Mouse (Mus musculus): ENCODE data around the gene Cyp11a1. TPM values are rescaled to one million over a fixed set of nuclear protein-coding genes. Genes with fewer than 3 reads are reported as not detected.

Gene Cyp11a1
- polyA plus RNA-seq, 1 experiment from 2014 or later = 7.6 TPM

- no peaks in the 10 kb centered on the region for H3K27me3 ChIP-seq (ENCODE audit: control insufficient read depth, insufficient read depth, low read length)
- ATAC-seq (ENCODE audit: insufficient read depth, low FRiP score) = no peak
- H3K4me2 ChIP-seq (ENCODE audit: low read depth, low read length) = no peak overlapping the region
- no peaks in the 10 kb centered on the region for H3K36me3 ChIP-seq (ENCODE audit: control insufficient read depth, insufficient read depth, low read length)
- no peak overlapping the region for H3K9ac ChIP-seq (ENCODE audit: low read length)
- no peaks in the 10 kb centered on the region for H3K9me3 ChIP-seq (replicated peaks; ENCODE audit: control insufficient read depth, low read length)
- no peak overlapping the region for H3K27ac ChIP-seq (ENCODE audit: low read length)
- H3K4me3 ChIP-seq (replicated peaks; ENCODE audit: low read length) = no peak overlapping the region
- H3K4me1 ChIP-seq (ENCODE audit: control insufficient read depth, insufficient read depth, low read length) = peaks cover 7% of the 10 kb centered on the region; the same call in 1 of the 2 replicates
- 88% methylated on average over 5 of the region's 5 CpGs for WGBS
Observed at GRCm38 (mm10) chr9:57963998-57964395, 42.2 kb upstream of the Cyp11a1 start.

GRCm38 (mm10) chr9:57964528-57965250 is 41.5 kb upstream of the Cyp11a1 start:
- Histone ChIP-seq H3K9ac (ENCODE audit: low read length) (no peak overlapping the region), H3K27me3 (ENCODE audit: control insufficient read depth, insufficient read depth, low read length) (no peaks in the 10 kb centered on the region), H3K4me2 (ENCODE audit: low read depth, low read length) (no peak overlapping the region), H3K27ac (ENCODE audit: low read length) (no peak overlapping the region), H3K4me1 (ENCODE audit: control insufficient read depth, insufficient read depth, low read length) (peaks cover 7% of the 10 kb centered on the region; the same call in 1 of the 2 replicates), H3K9me3 (replicated peaks; ENCODE audit: control insufficient read depth, low read length) (no peaks in the 10 kb centered on the region), H3K36me3 (ENCODE audit: control insufficient read depth, insufficient read depth, low read length) (no peaks in the 10 kb centered on the region), H3K4me3 (replicated peaks; ENCODE audit: low read length) (no peak overlapping the region)
- WGBS = 76% methylated on average over 6 of the region's 6 CpGs
- ATAC-seq (ENCODE audit: insufficient read depth, low FRiP score) = no peak

GRCm38 (mm10) chr9:57965281-57966185 is 40.7 kb upstream of the Cyp11a1 start:
- Histone ChIP-seq H3K4me2 (ENCODE audit: low read depth, low read length) (no peak overlapping the region), H3K36me3 (ENCODE audit: control insufficient read depth, insufficient read depth, low read length) (no peaks in the 10 kb centered on the region), H3K27me3 (ENCODE audit: control insufficient read depth, insufficient read depth, low read length) (no peaks in the 10 kb centered on the region), H3K9me3 (replicated peaks; ENCODE audit: control insufficient read depth, low read length) (no peaks in the 10 kb centered on the region), H3K9ac (ENCODE audit: low read length) (no peak overlapping the region), H3K27ac (ENCODE audit: low read length) (peak overlapping the region; percentile 17; the same call in 1 of the 2 replicates), H3K4me1 (ENCODE audit: control insufficient read depth, insufficient read depth, low read length) (peaks cover 2% of the 10 kb centered on the region; the same call in 1 of the 2 replicates), H3K4me3 (replicated peaks; ENCODE audit: low read length) (no peak overlapping the region)
- no peak for ATAC-seq (ENCODE audit: insufficient read depth, low FRiP score)
- 57% methylated on average over 12 of the region's 12 CpGs for WGBS

GRCm38 (mm10) chr9:57967237-57967960 is 38.8 kb upstream of the Cyp11a1 start:
- H3K36me3 ChIP-seq (ENCODE audit: control insufficient read depth, insufficient read depth, low read length) = no peaks in the 10 kb centered on the region
- no peak for ATAC-seq (ENCODE audit: insufficient read depth, low FRiP score)
- no peaks in the 10 kb centered on the region for H3K9me3 ChIP-seq (replicated peaks; ENCODE audit: control insufficient read depth, low read length)
- no peaks in the 10 kb centered on the region for H3K4me1 ChIP-seq (ENCODE audit: control insufficient read depth, insufficient read depth, low read length)
- H3K27me3 ChIP-seq (ENCODE audit: control insufficient read depth, insufficient read depth, low read length) = no peaks in the 10 kb centered on the region
- H3K27ac ChIP-seq (ENCODE audit: low read length) = no peak overlapping the region
- H3K9ac ChIP-seq (ENCODE audit: low read length) = no peak overlapping the region
- H3K4me2 ChIP-seq (ENCODE audit: low read depth, low read length) = no peak overlapping the region
- H3K4me3 ChIP-seq (replicated peaks; ENCODE audit: low read length) = no peak overlapping the region
- WGBS = 75% methylated on average over 14 of the region's 14 CpGs

- H3K27me3 ChIP-seq (ENCODE audit: control insufficient read depth, insufficient read depth, low read length) = no peaks in the 10 kb centered on the region
Observed at GRCm38 (mm10) chr9:57968166-57968771, 37.9 kb upstream of the Cyp11a1 start.

GRCm38 (mm10) chr9:57968783-57969542 is 37.2 kb upstream of the Cyp11a1 start:
- Histone ChIP-seq H3K27ac (ENCODE audit: low read length) (no peak overlapping the region), H3K4me2 (ENCODE audit: low read depth, low read length) (no peak overlapping the region), H3K9ac (ENCODE audit: low read length) (no peak overlapping the region), H3K4me1 (ENCODE audit: control insufficient read depth, insufficient read depth, low read length) (peaks cover 6% of the 10 kb centered on the region; the same call in 1 of the 2 replicates), H3K36me3 (ENCODE audit: control insufficient read depth, insufficient read depth, low read length) (no peaks in the 10 kb centered on the region), H3K4me3 (replicated peaks; ENCODE audit: low read length) (no peak overlapping the region), H3K27me3 (ENCODE audit: control insufficient read depth, insufficient read depth, low read length) (no peaks in the 10 kb centered on the region), H3K9me3 (replicated peaks; ENCODE audit: control insufficient read depth, low read length) (no peaks in the 10 kb centered on the region)
- 84% methylated on average over 8 of the region's 8 CpGs for WGBS
- ATAC-seq (ENCODE audit: insufficient read depth, low FRiP score) = no peak

More at GRCm38 (mm10) chr9:57968166-57968771, 37.9 kb upstream of the Cyp11a1 start:
- no peak for ATAC-seq (ENCODE audit: insufficient read depth, low FRiP score)
- Histone ChIP-seq H3K9me3 (replicated peaks; ENCODE audit: control insufficient read depth, low read length) (no peaks in the 10 kb centered on the region), H3K9ac (ENCODE audit: low read length) (no peak overlapping the region), H3K4me2 (ENCODE audit: low read depth, low read length) (no peak overlapping the region), H3K4me3 (replicated peaks; ENCODE audit: low read length) (no peak overlapping the region), H3K4me1 (ENCODE audit: control insufficient read depth, insufficient read depth, low read length) (peaks cover 1% of the 10 kb centered on the region; the same call in 1 of the 2 replicates), H3K27ac (ENCODE audit: low read length) (no peak overlapping the region), H3K36me3 (ENCODE audit: control insufficient read depth, insufficient read depth, low read length) (no peaks in the 10 kb centered on the region)
- WGBS = 77% methylated on average over 9 of the region's 9 CpGs

- no peak overlapping the region for H3K27ac ChIP-seq (ENCODE audit: low read length)
- H3K9me3 ChIP-seq (replicated peaks; ENCODE audit: control insufficient read depth, low read length) = no peaks in the 10 kb centered on the region
- peaks cover 6% of the 10 kb centered on the region; the same call in 1 of the 2 replicates for H3K4me1 ChIP-seq (ENCODE audit: control insufficient read depth, insufficient read depth, low read length)
- no peak for ATAC-seq (ENCODE audit: insufficient read depth, low FRiP score)
- 69% methylated on average over 11 of the region's 11 CpGs for WGBS
- H3K4me3 ChIP-seq (replicated peaks; ENCODE audit: low read length) = no peak overlapping the region
- no peak overlapping the region for H3K9ac ChIP-seq (ENCODE audit: low read length)
- H3K36me3 ChIP-seq (ENCODE audit: control insufficient read depth, insufficient read depth, low read length) = no peaks in the 10 kb centered on the region
- H3K27me3 ChIP-seq (ENCODE audit: control insufficient read depth, insufficient read depth, low read length) = no peaks in the 10 kb centered on the region
- H3K4me2 ChIP-seq (ENCODE audit: low read depth, low read length) = no peak overlapping the region
Observed at GRCm38 (mm10) chr9:57969736-57970495, 36.3 kb upstream of the Cyp11a1 start.
